Mouse (Mus musculus): ENCODE measurements around the gene Krt84.
"Not testable (repeated sequence)": the region's sequence is repeated elsewhere in the genome, so short reads cannot be mapped to it uniquely, and the experiment has no call there.

Gene Krt84

DNA sequence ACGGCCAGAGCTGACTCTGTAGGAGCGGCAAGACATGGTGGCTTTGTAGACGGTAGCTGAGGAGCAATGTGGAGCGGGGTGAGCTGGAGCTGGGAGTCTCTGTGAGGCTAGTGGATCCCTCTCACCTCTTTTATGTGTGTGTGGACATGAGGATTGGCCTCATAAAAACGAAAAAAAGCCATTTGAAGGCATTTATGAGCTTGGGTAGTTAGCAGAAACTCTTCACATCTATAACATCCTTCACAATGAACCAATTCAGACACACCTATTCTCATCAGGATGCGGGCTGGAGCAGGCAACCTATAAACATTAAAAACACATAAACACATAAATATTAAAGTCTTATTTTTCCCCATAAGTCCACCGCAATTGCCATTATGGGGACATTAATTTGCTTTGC, at the start of gene Krt84:
Gene Krt84, minus strand, starts transcription at position 101 of the 400 bp plus-strand sequence.
- no peak for DNase-seq (ENCODE audit: extremely low spot score, low read depth, low spot score)

DNA sequence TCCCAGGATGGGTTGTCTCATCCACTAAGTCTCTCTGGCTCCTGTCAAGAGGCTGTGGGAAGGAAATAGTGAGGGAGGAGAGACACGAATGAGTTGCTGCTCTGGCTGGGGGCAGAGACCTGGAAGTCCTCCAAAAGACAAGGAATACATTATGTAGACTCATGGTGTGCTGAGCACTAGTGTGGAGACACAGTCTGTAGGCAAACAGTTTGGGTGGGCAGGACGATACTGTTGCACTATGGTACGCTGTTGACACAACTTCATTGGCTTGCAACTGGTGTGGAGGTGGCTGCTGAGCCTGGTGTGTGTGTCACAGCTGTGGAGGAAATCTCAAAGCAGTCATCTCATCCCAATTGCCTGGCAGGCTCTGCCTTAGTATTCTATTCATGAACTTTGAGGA, 49.1 kb upstream of the Krt84 start:
- no peak for DNase-seq (ENCODE audit: extremely low spot score, low read depth, low spot score)

DNA sequence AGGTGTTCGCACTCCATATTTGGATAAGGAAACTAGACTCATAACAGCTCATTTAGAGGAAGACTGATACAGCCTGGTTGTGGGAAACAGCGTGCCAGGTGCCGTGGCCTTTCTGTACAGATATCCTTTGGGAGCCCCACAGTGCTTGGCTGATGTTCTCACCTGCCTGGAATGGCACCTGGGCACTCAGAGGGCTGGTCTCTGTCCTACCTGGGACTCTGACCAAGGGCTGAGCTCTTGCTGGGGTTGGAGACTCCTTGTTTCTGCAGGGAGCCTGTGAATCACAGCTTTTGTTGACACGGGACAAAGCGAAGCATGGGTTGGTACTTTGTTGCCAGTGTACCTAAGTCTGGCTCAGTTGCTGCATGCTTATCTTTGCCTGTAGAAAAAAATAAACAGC, 42.9 kb upstream of the Krt84 start:
- no peak for DNase-seq (ENCODE audit: extremely low spot score, low read depth, low spot score)

DNA sequence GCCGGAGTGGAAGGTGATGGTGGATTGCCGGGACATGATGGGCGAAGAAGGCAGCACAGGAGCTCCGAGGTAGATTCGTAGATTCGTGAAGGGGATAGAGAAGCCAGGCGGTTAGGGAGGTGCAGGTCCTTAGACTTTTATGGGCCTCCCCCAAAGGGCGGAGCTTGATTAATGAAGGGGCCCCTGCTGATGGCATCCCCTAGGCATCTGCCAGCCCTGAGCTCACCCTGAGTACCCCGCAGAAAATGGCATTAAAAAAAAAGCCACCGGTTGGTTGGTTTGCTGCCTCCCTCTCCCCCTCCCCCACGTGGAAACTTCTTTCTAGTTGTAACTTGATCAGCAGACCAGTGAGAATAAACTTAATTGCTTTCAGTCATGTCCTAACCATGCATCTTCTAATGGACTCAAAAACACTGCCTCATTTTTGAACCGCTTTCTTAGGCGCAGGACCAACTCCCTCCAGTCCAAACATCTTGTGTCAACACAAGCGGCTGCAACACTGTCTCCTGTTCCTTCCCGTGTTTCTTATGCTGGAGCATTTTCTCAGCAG, 41.3 kb upstream of the Krt84 start, which contains the start of gene Krt75:
Gene Krt75, minus strand, starts transcription at position 109 of the 550 bp plus-strand sequence.
- no peak for DNase-seq (ENCODE audit: extremely low spot score, low read depth, low spot score)

DNA sequence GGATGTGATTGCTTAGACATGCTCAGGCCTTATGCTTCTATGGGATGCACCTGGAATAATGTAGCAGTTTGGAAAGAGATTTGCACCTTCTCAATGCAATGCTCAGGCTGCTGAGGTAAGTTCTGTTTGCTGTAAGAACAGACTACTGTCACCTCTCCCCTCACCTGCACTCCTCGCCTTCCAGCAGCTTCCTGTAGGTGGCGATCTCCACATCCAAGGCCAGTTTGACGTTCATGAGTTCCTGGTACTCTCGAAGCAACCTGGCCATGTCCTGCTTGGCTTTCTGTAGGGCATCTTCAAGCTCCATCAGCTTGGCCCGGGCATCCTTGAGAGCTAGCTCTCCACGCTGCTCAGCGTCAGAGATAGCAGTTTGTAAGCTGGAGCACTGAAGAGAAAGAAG, 35.2 kb upstream of the Krt84 start:
- DNase-seq (ENCODE audit: extremely low spot score, low read depth, low spot score) = no peak

DNA sequence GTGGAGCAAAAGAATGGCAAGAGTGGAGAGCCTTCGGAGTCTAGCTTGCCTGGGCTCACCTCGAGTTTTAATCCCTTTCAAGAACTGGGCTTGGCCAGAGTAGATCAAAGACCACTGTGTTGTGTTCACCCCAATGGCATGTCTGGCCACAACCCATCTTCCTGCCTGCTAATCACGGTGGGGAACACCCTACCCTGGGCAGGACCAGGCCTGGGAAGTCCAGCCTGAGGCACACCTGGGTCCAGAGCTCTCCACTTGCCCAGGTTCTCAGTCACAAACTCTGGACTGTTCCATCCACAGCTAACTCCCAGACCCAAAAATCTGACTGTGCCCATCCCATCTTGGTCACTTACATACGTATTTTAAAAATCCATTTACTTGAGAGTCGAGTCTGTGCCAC, 30.2 kb upstream of the Krt84 start, which contains the start of gene Krt90:
Gene Krt90, minus strand, starts transcription at position 101 of the 400 bp plus-strand sequence.
- DNase-seq (ENCODE audit: extremely low spot score, low read depth, low spot score) = no peak

DNA sequence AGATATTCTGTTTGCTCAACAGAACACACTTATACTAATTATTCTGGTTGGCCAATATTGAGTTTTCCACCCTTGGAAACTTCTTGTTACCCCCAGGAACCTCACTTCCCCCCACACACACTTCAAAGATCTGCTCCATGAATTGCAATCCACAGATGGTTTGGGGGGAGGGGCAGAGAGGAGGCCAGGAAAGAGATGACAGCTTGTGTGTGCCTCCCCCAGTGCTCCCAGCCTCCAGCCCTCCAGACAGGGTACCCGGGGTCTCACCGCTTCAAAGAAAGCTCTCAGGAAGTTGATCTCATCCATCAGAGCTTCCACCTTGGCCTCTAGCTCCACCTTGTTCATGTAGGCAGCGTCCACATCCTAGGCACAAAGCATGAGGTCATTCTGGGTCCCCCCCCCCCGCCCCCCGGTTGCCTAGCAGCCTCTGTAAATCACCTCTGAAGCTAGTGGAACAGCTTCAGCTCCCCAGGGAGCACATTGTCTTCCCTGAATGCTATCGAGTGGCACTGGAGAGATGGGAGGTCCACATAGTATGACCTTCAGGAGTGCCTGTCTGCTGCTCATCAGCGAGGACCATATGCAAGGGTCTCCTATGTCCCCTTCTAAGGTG, 25.5 kb upstream of the Krt84 start:
- no peak for DNase-seq (ENCODE audit: extremely low spot score, low read depth, low spot score)

DNA sequence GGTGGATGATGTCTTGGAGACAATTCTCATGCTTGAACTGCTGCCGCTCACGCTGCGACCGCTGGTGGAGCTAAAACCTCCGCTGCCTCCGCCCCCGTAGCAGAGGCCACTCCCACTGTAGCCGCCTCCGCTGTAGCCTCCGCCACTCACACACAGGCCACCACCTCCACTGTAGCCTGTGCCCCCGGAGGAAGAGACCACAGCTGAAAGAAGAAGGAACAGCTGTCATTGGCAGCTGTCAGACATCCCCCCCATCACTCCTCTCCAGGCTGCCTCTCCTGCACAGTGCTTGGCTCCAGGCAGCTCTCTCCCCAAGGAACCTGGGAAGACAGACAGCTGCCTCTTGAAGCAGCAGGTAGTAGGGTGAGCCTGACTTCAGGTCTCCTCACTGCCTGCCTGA, 20.5 kb upstream of the Krt84 start:
- no peak for DNase-seq (ENCODE audit: extremely low spot score, low read depth, low spot score)

DNA sequence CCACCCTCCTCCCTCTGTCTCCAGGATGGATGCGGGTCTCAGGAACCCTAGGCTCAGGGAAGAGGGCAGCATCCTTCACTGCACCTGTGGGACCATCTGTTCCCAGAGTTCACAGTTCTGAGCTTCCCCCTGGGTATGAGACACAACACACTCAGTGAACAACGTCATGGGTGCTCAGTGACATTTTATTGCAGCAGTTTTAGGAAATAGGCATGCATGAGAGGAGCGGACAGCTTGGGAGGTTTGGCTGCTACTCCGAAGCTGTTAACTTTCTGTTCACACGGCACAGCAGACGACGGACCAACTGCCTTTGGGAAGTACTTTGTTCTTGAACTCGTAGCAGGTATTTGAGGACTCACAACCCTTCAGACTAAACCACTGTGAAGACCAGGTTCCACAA, 19.6 kb upstream of the Krt84 start:
- no peak for DNase-seq (ENCODE audit: extremely low spot score, low read depth, low spot score)

DNA sequence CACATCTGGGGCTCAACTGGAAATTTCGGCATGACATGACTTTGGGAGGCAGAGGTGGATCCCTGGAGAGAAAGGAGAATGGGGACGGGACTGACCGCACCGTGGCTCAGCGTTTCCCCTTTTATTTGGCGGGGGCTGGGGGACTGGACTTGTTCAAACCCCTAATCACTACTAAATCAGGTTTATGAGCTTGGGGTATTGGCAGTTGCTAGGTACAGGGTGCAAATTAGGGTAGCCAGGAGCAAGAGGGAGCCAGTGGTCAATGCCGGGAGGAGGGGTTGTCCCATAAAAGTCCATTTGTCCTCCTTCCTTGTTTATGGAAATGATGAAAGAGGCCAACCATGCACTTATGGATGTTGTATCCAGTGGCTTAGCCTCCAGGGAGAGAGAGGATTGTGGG, 17.9 kb upstream of the Krt84 start, which contains the start of gene Krt82:
Gene Krt82, minus strand, starts transcription at position 101 of the 400 bp plus-strand sequence.
- no peak for DNase-seq (ENCODE audit: extremely low spot score, low read depth, low spot score)

DNA sequence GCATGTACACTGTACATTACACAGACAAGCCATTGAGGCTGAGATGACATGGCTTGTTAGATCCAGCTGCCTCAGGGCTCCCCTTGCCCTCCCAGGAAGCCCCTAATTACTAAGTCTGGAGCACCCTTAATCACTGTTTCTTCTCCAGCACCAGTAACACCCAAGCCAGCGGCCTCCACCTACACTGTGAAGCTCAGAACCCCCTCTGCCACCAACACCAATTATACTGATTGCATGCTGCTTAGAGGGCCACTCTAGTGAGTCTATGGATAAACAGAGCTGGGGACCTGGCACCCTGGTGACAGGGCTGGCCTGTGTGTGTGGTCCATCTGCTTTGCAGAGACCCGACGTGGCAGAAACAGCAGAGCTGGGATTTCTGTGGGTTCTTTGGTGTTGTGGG, 11.9 kb upstream of the Krt84 start:
- no peak for DNase-seq (ENCODE audit: extremely low spot score, low read depth, low spot score)

DNA sequence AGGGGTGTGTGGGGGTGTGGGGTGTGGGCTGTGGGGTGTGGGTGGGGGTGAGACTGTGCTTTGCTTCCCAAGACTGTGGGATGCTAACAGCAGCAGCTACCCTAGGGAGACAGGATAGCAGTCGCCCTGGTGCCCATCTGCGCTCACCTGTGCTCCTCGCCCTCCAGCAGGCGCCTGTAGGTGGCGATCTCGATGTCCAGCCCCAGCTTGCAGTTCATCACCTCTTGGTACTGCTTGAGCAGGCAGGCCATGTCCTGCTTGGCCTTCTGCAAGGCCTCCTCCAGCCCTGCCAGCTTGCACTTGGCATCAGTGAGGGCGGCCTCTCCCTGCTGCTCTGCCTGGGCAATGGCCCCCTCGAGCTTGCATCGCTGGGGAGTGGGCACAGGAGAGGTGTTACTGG, 9.9 kb upstream of the Krt84 start:
- no peak for DNase-seq (ENCODE audit: extremely low spot score, low read depth, low spot score)

DNA sequence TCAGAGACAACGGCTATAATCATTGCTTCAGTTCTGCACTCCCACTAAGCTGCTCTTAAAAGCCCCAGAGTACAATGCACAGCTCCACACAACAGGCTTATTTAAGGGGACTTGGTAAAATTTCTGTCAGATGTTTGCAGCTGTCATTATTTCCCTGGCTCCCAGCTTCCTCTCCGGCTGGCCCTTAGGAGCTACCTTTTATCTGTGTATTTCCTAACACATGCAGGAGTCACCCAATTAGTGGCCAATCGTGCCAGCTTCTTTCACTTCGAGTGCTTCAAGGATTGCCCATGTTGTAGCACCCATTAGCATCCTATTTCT, 5.9 kb upstream of the Krt84 start:
- no peak for DNase-seq (ENCODE audit: extremely low spot score, low read depth, low spot score)

DNA sequence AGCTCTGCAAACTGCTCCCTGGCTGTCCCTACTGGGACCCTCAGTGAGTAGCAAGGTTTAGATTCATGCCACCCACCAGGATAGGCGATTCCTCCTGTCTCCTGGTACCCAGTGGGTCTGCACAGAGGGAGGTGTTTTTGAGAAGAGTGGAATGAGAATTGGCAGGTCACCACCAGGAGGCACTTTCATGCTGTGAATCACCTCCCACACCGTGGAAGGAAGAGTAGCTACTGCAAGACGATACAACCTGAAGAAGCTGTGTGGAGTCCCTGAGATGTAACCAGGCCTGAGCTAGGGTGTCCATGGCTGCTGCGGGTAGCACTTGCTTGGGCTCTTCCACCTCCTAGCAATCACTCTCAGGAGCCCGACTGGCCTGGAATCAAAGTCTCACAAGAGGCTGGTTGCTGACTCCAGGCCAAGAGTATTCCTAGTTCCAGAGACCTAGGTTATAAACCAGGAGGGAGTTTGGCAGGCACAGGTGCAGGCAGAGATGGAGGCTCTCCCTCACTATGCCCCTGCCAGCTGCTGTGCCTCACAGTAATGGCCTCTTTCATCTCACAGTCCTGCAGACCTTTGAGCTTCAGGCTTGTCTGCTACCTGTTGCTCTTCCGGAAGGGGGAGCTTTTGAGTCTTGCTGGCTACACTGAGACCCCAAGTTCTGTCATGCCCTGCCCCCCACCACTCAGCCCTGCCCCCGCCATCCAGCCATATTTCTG, 5.4 kb upstream of the Krt84 start:
- no peak for DNase-seq (ENCODE audit: extremely low spot score, low read depth, low spot score)

DNA sequence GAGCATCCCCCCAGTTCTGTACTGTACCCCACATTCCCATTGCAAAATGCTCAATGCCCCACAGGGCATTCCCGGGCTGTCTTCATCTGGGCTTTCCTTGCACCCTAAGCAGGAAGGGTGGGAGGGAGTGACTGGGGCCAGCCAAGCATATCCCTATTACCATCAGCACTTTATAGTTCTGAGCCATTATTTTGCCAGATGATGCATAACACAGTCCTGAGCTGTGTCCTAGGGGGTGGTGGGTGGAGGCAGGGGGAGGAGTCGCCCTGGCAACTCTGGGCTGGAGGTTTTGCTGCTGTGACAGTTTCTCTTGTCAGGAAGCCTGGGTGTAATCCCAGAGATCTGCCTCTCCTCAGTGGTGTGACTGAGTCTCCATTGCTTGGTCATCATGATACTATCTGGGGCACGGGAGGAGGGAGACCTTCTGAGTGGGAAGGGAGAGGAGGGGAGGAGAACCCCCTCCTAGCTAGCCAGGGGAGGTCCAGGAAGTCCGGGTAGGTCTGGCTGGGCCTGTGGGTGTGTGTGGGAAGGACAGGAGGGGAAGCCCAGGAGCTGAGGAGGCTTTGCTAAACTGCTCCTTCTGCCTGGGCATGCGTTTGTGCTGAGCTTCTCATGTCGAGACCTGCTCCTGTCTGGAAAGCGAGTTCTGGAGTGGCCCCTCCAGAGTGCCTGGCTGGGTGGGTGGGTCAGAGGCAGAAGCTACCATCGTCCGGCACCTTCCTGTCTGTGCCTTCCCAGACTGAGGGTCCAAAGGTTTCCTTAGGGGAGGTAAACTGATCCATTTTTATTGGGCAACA, 3.6 kb upstream of the Krt84 start:
- DNase-seq (ENCODE audit: extremely low spot score, low read depth, low spot score) = no peak

DNA sequence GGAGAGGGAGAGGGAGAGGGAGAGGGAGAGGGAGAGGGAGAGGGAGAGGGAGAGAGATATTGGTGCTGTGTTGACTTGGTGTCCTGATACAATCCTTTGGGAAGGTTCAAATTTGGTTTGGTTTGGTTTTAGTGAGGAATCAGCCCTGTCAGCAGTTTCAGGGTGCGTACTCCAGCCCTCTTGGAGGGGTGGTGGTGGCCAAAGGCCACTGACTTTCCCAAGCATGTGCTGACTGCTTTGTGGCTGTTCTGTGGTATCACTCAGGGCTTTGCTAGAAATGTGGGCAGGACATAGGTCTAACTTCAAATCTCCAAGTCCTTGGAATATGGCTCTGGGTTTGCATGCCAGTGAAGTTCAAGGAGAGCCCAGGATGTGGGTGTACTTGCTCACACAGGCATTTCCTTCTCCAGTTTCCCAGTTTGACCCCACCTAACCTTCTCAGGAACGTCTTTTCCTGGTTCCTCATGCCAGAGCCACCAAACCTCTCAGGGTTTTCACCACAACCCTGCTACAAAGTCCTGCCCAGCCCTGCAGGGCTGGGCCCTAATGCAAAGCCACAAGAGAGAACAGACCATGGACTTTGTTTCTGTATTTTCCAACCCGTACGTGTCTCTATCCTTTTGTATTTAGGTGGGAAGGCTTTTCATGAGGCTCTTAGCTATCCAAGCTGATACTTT, 9.9 kb downstream of the Krt84 start:
- no peak for DNase-seq (ENCODE audit: extremely low spot score, low read depth, low spot score)

DNA sequence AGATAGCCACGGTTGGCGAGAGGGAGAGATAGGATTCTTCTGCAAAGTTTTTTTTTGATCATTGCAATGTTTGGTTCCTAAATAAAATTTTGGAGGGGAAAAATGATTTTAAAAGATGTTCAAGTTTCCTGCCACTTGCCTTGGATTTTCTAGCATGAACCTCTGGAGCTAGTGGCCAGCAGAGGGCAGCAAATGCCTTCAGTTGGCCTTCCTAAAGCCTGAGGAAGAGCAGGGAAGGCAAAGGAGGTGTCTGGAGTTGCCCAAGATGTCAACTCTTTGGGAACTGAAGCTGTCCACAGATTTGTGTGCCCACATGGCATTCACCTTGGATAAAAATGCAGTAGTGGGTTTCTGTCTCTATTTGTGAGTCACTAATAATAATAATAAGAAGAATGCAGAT, 12.8 kb downstream of the Krt84 start:
- DNase-seq (ENCODE audit: extremely low spot score, low read depth, low spot score) = peak; percentile 24

DNA sequence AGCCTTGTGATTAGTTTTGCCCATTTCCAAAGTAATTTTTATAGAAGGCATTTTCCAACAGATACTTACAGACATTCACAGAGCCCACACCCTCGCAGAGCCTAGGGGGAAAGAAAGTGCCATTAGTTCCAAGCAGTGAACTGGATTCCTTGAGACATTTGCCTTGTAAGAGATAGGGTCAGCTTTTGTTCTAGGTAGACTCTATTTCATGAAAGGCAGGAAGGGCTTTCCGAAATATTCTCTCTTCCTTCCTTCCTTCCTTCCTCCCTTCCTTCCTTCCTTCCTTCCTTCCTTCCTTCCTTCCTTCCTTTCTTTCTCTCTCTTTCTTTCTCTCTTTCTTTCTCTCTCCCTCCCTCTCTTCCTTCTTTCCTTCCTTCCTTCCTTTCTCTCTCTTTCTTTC, 15.5 kb downstream of the Krt84 start, which contains the start of gene Gm49425:
Gene Gm49425, minus strand, starts transcription at position 101 of the 400 bp plus-strand sequence.
- DNase-seq (ENCODE audit: extremely low spot score, low read depth, low spot score) = not testable (repeated sequence)

DNA sequence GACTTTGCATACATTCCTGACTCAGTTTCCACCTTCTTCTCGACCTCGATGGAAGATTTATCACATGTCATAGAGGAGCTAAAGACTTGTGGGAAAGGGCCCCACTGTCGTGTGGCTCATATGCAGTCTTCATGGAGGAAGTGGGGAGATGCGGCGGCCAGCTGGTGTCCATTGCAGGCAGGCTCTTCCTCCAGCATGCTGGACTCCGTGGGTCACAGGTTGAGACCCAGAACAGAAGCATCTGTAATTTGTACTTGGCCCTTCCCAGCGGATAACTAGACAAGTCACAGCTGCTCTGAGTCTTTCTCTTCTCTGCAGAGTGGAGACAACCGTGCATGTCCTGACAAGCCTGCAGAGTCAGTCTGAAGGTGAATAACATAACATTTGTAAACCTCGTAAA, 24.4 kb downstream of the Krt84 start:
- DNase-seq (ENCODE audit: extremely low spot score, low read depth, low spot score) = no peak

DNA sequence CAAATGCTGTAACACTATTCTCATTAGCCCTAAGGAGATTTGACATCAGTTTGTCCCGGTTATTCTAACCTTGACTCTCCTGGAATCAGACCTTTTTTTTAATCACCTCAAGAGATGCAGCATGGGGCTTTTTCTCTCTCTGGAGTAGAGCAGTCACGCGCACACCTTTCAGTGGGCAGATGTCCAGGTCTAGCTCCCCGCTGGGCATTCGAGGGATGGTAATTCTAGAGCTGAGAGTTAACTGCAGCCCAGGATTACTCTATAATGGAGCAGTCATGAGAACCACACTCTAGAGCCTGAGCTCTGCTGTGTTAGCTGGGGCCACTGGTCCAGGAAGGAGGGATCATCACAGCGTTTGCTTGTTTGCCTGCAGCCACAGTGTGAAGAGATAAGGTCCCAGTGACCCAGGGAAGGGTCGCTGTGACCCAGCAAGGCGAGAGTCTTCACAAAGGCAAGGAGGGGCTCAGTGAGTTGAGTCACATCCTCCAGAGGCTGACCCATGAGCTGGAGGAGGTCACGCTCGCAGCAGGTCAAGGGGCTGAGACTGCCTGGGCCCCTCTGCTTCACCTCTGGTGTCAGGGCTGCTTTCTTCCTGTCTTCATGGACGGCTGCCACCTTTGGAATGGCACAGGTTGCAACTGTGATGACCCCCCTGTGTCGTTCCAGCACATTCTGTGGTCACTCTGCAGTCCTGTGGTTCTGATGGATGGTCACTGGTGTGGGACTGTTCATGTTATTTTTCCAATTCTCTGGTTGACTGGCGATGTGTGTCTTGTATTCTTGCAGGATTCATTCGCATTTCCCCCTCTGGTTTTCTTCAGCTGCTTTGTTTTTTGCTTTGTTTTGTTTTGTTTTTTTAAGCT, 25.5 kb downstream of the Krt84 start:
- no peak for DNase-seq (ENCODE audit: extremely low spot score, low read depth, low spot score)
